Mouse (Mus musculus): ENCODE measurements around the gene Cxcr6. TPM values are rescaled to one million over a fixed set of nuclear protein-coding genes. Genes with fewer than 3 reads are reported as not detected.

The Cxcr6 gene
- 0.08 and 0.10 TPM in 2 replicates for polyA plus RNA-seq (2012; rRNA removed)

DNA sequence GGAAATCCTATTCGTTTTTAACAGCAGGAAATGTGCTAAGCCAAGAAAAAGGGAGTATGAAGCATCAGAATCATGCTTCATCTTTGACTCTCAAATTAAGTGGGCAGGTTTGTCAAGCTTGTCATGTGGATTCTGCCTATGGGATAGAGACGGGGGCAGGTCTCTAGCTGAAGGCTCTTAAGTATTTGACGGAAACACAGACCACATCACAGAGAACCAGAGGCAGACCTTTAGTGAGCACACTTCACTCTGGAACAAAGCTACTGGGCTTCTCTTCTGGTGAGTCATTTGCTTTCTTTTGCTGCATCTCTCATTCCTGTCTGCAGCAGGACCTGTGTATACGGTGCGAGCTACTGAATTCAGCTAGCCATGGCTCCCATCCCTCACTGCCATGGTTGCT lies at the start of gene Cxcr6:
TSS of gene Cxcr6 (plus strand) at position 209 of the 400 bp plus-strand sequence.

DNA sequence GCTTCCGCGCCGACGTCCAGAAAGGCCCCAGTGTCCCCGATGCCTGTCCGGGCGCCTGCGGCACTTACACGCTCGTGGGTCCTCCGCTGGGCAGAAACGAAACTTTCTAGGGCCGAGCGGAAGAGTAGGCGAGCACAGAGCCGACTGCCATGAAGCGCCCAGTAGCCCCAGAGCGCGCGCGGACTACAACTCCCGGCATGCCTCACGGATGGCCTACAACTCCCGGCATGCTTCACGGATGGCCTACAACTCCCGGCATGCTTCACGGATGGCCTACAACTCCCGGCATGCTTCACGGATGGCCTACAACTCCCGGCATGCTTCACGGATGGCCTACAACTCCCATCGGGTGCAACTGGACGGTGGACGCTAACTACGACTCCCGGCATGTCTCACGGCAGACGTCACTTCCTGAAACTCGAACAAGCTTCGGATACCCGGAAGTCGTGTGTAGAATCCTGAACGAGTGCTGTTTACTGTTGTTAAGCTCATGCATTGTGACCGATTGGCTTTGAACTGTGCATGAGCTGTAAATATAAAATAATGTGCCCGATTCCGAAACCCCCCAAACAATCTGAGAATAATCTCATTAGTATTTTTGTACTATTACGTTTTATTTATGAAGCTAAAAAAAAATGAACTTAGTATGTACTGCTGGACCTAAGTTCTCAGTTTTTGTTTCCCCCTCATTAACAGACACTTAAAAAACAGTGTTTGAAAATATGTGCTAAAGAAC lies 45.6 kb downstream of the Cxcr6 start, which contains the start of gene Fyco1:
TSS of gene Fyco1 (minus strand) at position 187 of the 736 bp plus-strand sequence.

Other genes starting within 250 kb of the Cxcr6 start
- 0.20 and 0.22 TPM in 2 replicates for gene Slc6a20b, start 173.9 kb upstream of the Cxcr6 start, polyA plus RNA-seq (2012; rRNA removed)
- gene Ccr9, start 128.0 kb upstream of the Cxcr6 start, polyA plus RNA-seq (2012; rRNA removed), result 0.10 and 0.12 TPM in 2 replicates
- gene Slc6a20a, start 127.6 kb upstream of the Cxcr6 start, polyA plus RNA-seq (2012; rRNA removed), result 3.0 and 3.3 TPM in 2 replicates
- 5.3 and 6.4 TPM in 2 replicates for gene Lztfl1, start 88.8 kb upstream of the Cxcr6 start, polyA plus RNA-seq (2012; rRNA removed)
- 2.7 and 3.5 TPM in 2 replicates for gene Fyco1, start 45.4 kb downstream of the Cxcr6 start, polyA plus RNA-seq (2012; rRNA removed)
- 0.01 TPM in 2 replicates for gene Xcr1, start 55.6 kb downstream of the Cxcr6 start, polyA plus RNA-seq (2012; rRNA removed)
- 4.0 and 4.8 TPM in 2 replicates for gene Ccr1, start 162.2 kb downstream of the Cxcr6 start, polyA plus RNA-seq (2012; rRNA removed)
- gene Ccr1l1, start 171.9 kb downstream of the Cxcr6 start, polyA plus RNA-seq (2012; rRNA removed), result 0.04 and 0.05 TPM in 2 replicates
- gene Ccr3, start 215.5 kb downstream of the Cxcr6 start, polyA plus RNA-seq (2012; rRNA removed), result 0.20 and 0.22 TPM in 2 replicates